Mouse (Mus musculus) right cerebral cortex, postnatal 10 days (tissue): Measurements from ENCODE around the gene Cyp17a1.

Experiments used
- DNase-seq, 2 experiments: peaks; one replicate each; pipeline ENCODE4 v3.0.0; 2021; ENCODE audit warnings: low spot score in 2 of 2

The Cyp17a1 gene

GRCm38 (mm10) chr19:46617361-46617760, 55.6 kb downstream of the Cyp17a1 start:
- no peak for DNase-seq
